Mouse (Mus musculus): ENCODE measurements around the gene Plcb2.

- TF ChIP-seq EP300 (IDR thresholded peaks at IDR 0.05; ENCODE audit: insufficient read depth, low read depth, low read length) (no peak), CTCF (IDR thresholded peaks at IDR 0.05; ENCODE audit: low read depth, low read length) (no peak), POLR2A (IDR thresholded peaks at IDR 0.05; ENCODE audit: insufficient read depth, low read length) (no peak)
Measured at GRCm38 (mm10) chr2:118696451-118697308, 31.6 kb downstream of the Plcb2 start.

All from ES-Bruce4 (cell line).